Mouse (Mus musculus): ENCODE measurements at regions not wholly inside any gene's neighbourhood (a gene's known extent, or its start where the extent isn't known, plus 50 kb on each side); places are given as distances from the start of the nearest gene placed in this dataset.

GRCm38 (mm10) chr1:88567198-88567597 lies 57.3 kb upstream of the Glrp1 start:
- DNase-seq (ENCODE audit: low spot score) (peak; percentile 41), ATAC-seq (no peak)
- no peak overlapping the region for H3K4me3 ChIP-seq (ENCODE audit: low read depth, low read length)
- 70% methylated on average over 1 of the region's 1 CpGs for WGBS
- H3K4me1 ChIP-seq (ENCODE audit: insufficient read depth, low read depth, low read length), result no peaks in the 10 kb centered on the region
- no peak overlapping the region for H3K9ac ChIP-seq (replicated peaks; ENCODE audit: low read depth)
- no peaks in the 10 kb centered on the region for H3K36me3 ChIP-seq (ENCODE audit: insufficient read depth, low read length)
- TF ChIP-seq EP300 (IDR thresholded peaks at IDR 0.05) (no peak), CTCF (IDR thresholded peaks at IDR 0.05) (no peak)
- no peak overlapping the region for H3K27ac ChIP-seq (ENCODE audit: low read length)
- no peaks in the 10 kb centered on the region for H3K27me3 ChIP-seq (replicated peaks; ENCODE audit: insufficient read depth, low read length)
- no peaks in the 10 kb centered on the region for H3K9me3 ChIP-seq (ENCODE audit: low read length)
- no peak overlapping the region for H3K4me2 ChIP-seq (replicated peaks; ENCODE audit: low read depth, low read length)

DNA sequence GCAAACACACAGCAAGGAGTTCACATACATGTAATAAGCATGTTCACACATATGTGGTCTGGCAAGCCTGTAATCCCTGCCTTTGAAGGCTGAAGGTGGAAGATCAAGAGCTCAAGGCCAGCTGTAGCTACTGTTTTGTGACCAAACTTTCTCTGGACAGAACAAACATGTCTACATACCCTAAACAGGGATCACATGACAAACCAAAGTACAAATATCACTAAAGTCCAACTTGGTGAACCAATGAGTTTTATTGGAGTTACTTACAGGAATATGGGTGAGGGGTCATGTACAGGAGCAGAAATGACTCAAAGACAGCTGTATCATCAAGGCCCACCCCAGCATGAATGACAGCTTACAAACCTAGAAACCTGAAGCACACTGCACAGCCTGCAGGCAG lies 56.6 kb upstream of the Glrp1 start:
- Histone ChIP-seq H3K27ac (ENCODE audit: low read length) (no peak overlapping the region), H3K36me3 (ENCODE audit: insufficient read depth, low read length) (no peaks in the 10 kb centered on the region), H3K4me2 (replicated peaks; ENCODE audit: low read depth, low read length) (no peak overlapping the region), H3K4me1 (ENCODE audit: insufficient read depth, low read depth, low read length) (no peaks in the 10 kb centered on the region), H3K27me3 (replicated peaks; ENCODE audit: insufficient read depth, low read length) (no peaks in the 10 kb centered on the region), H3K9me3 (ENCODE audit: low read length) (no peaks in the 10 kb centered on the region), H3K4me3 (ENCODE audit: low read depth, low read length) (no peak overlapping the region), H3K9ac (replicated peaks; ENCODE audit: low read depth) (no peak overlapping the region)
- TF ChIP-seq CTCF (IDR thresholded peaks at IDR 0.05) (no peak), EP300 (IDR thresholded peaks at IDR 0.05) (no peak)
- ATAC-seq (no peak), DNase-seq (ENCODE audit: low spot score) (no peak)

- DNase-seq (ENCODE audit: low spot score), result no peak
- no peak overlapping the region for H3K4me3 ChIP-seq (ENCODE audit: low read depth, low read length)
- no peak for TF ChIP-seq CTCF (IDR thresholded peaks at IDR 0.05)
- TF ChIP-seq EP300 (IDR thresholded peaks at IDR 0.05), result no peak
- ATAC-seq, result no peak
- 29% methylated on average over 4 of the region's 4 CpGs for WGBS
- H3K4me2 ChIP-seq (replicated peaks; ENCODE audit: low read depth, low read length), result no peak overlapping the region
- no peak overlapping the region for H3K9ac ChIP-seq (replicated peaks; ENCODE audit: low read depth)
- 0 out of 2 replicates have a peak, but pooled peaks cover 3% of the 10 kb centered on the region for H3K4me1 ChIP-seq (ENCODE audit: insufficient read depth, low read depth, low read length)
- no peaks in the 10 kb centered on the region for H3K36me3 ChIP-seq (ENCODE audit: insufficient read depth, low read length)
- H3K27ac ChIP-seq (ENCODE audit: low read length), result no peak overlapping the region
- no peaks in the 10 kb centered on the region for H3K27me3 ChIP-seq (replicated peaks; ENCODE audit: insufficient read depth, low read length)
- no peaks in the 10 kb centered on the region for H3K9me3 ChIP-seq (ENCODE audit: low read length)
Observed at GRCm38 (mm10) chr1:88564825-88565224, 55.0 kb upstream of the Glrp1 start.

DNA sequence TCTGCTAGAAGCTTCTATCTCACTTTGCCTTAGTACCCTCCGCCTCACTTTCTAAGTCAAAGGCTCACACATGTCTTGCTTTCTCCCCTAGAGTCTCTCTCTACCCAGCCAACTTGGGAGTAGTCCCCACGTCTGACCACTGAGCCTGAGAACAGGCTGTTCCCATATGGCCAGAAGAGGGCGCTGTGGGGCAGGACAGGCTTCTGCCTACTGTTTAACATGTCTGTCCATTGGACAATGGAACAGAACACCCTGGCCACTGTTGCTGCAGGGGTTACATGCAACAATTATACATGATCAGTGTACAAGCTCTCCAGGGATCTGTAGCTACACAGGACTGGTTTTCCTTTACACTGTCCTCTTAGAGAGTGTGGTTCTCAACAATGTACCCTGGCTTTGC lies 52.5 kb upstream of the Glrp1 start:
- Histone ChIP-seq H3K4me3 (ENCODE audit: low read depth, low read length) (no peak overlapping the region), H3K4me1 (ENCODE audit: insufficient read depth, low read depth, low read length) (0 out of 2 replicates have a peak, but pooled peaks cover 3% of the 10 kb centered on the region), H3K4me2 (replicated peaks; ENCODE audit: low read depth, low read length) (no peak overlapping the region), H3K27me3 (replicated peaks; ENCODE audit: insufficient read depth, low read length) (no peaks in the 10 kb centered on the region), H3K36me3 (ENCODE audit: insufficient read depth, low read length) (no peaks in the 10 kb centered on the region), H3K9me3 (ENCODE audit: low read length) (no peaks in the 10 kb centered on the region), H3K27ac (ENCODE audit: low read length) (no peak overlapping the region), H3K9ac (replicated peaks; ENCODE audit: low read depth) (no peak overlapping the region)
- 35% methylated on average over 3 of the region's 3 CpGs for WGBS
- peak; percentile 76 for DNase-seq (ENCODE audit: low spot score)
- ATAC-seq, result peak; percentile 70
- TF ChIP-seq CTCF (IDR thresholded peaks at IDR 0.05) (peak; percentile 98), EP300 (IDR thresholded peaks at IDR 0.05) (no peak)

GRCm38 (mm10) chr1:88560771-88561170 lies 50.9 kb upstream of the Glrp1 start:
- DNase-seq (ENCODE audit: low spot score), result peak; percentile 73
- WGBS, result 19% methylated on average over 8 of the region's 8 CpGs

More at GRCm38 (mm10) chr1:88560771-88561170, 50.9 kb upstream of the Glrp1 start:
- no peaks in the 10 kb centered on the region for H3K27me3 ChIP-seq (replicated peaks; ENCODE audit: insufficient read depth, low read length)
- no peak overlapping the region for H3K4me3 ChIP-seq (ENCODE audit: low read depth, low read length)
- no peak overlapping the region for H3K27ac ChIP-seq (ENCODE audit: low read length)
- no peaks in the 10 kb centered on the region for H3K36me3 ChIP-seq (ENCODE audit: insufficient read depth, low read length)
- no peak overlapping the region for H3K9ac ChIP-seq (replicated peaks; ENCODE audit: low read depth)
- H3K9me3 ChIP-seq (ENCODE audit: low read length), result no peaks in the 10 kb centered on the region
- 0 out of 2 replicates have a peak, but pooled peaks cover 3% of the 10 kb centered on the region for H3K4me1 ChIP-seq (ENCODE audit: insufficient read depth, low read depth, low read length)
- TF ChIP-seq EP300 (IDR thresholded peaks at IDR 0.05), result peak; percentile 91
- TF ChIP-seq CTCF (IDR thresholded peaks at IDR 0.05), result no peak
- H3K4me2 ChIP-seq (replicated peaks; ENCODE audit: low read depth, low read length), result no peak overlapping the region
- ATAC-seq, result peak; percentile 72
